Mouse (Mus musculus) stomach, postnatal 0 days (tissue): Measurements from ENCODE around the gene Gse1.

Experiments used
- CTCF ChIP-seq: IDR thresholded peaks from 2 replicates; pipeline ENCODE4 v1.5.1; 2016; ENCODE audit warnings: antibody characterized with exemption, low read depth, mild to moderate bottlenecking, moderate library complexity
- EP300 ChIP-seq: optimal IDR thresholded peaks from 2 replicates; pipeline ENCODE3; 2016; ENCODE audit warnings: antibody characterized with exemption

- no peak for TF ChIP-seq CTCF
- TF ChIP-seq EP300 = no peak
These were observed 142.9 kb downstream of the Gse1 start for GRCm38 (mm10) chr8:120371146-120371545.
